Mouse (Mus musculus): ENCODE results near the gene Amn1.

DNA sequence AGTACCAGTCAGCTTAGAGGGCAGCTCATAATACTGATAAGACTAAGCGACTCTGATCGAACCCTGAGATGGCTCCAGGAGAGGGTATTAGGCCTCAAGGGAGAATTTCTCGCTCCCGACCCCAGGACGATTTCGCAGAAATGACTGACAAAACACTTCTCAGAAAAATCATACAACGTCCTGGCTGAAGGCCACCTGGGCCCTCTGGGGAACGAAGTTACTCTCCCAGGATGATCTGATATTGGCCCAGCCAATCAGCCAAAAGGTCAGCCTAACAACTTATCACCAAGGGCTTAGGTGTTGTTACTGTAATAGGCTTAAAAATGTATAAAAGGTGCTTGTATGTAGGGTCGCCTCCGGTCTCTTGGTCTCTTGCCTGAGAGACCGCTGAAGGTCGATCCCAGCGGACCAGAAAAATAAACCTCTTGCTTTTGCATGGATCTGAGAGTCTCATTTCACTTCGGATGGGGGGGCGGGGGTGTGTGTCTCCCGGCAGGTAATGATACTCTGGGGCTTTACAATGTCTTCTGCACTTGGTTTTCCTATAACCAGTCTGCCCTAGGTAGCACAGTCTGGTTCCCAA lies 919 bp upstream of the Amn1 start:
- TF ChIP-seq MAFK (IDR thresholded peaks at IDR 0.05; ENCODE audit: insufficient read depth, low read depth, low read length) (no peak), HCFC1 (IDR thresholded peaks at IDR 0.05; ENCODE audit: borderline replicate concordance, insufficient read depth, low read length) (no peak), ZNF384 (IDR thresholded peaks at IDR 0.05; ENCODE audit: low read depth, low read length) (no peak)
